Mouse (Mus musculus) v-Abl transformed pro-B cells (cell line): ENCODE results near the gene Ccp110.

ENCODE experiments used
- in situ Hi-C, 2 experiments: fragments of 400-800 bp; cut with MboI; formaldehyde crosslinking; loops; one replicate each; pipeline ENCODE4 v1.15.1; 2025; ENCODE audit not compliant: unreplicated experiment in 2 of 2

Ccp110 gene

GRCm38 (mm10) chr7:118723927-118724326 lies 11.6 kb downstream of the Ccp110 start:
- in situ Hi-C loops = no loop called here

- in situ Hi-C loops = no loop called here
Measured at GRCm38 (mm10) chr7:118725459-118725858, 13.1 kb downstream of the Ccp110 start.

- in situ Hi-C loops = no loop called here
Measured at GRCm38 (mm10) chr7:118728846-118729587, 16.7 kb downstream of the Ccp110 start.

- in situ Hi-C loops = no loop called here
Measured at GRCm38 (mm10) chr7:118731781-118732180, 19.4 kb downstream of the Ccp110 start.

GRCm38 (mm10) chr7:118733225-118733624 lies 20.9 kb downstream of the Ccp110 start:
- in situ Hi-C loops = no loop called here

GRCm38 (mm10) chr7:118738730-118739129 lies 26.4 kb downstream of the Ccp110 start:
- in situ Hi-C loops = no loop called here

- in situ Hi-C loops = no loop called here
Measured at GRCm38 (mm10) chr7:118739975-118740531, 27.7 kb downstream of the Ccp110 start, which contains the start of gene Vps35l. Gene Vps35l, plus strand, starts transcription at chr7:118740226.

- in situ Hi-C loops = no loop called here
Measured at GRCm38 (mm10) chr7:118740532-118741338, 28.4 kb downstream of the Ccp110 start.

GRCm38 (mm10) chr7:118742278-118742677 lies 29.9 kb downstream of the Ccp110 start:
- in situ Hi-C loops = no loop called here

GRCm38 (mm10) chr7:118744766-118745165 lies 32.4 kb downstream of the Ccp110 start:
- in situ Hi-C loops = no loop called here

GRCm38 (mm10) chr7:118747891-118748672 lies 35.7 kb downstream of the Ccp110 start:
- in situ Hi-C loops = no loop called here

GRCm38 (mm10) chr7:118749706-118750105 lies 37.4 kb downstream of the Ccp110 start:
- in situ Hi-C loops = loop anchor here (25.0 kb wide), 2 partner anchors 713 to 1888 kb away; partner anchors contain the start of genes Uqcrc2 (in 2 of the 2) and Gp2 (in 1 of the 2)

- in situ Hi-C loops = loop anchor here (25.0 kb wide), 2 partner anchors 711 to 1886 kb away; partner anchors contain the start of genes Uqcrc2 (in 2 of the 2) and Gp2 (in 1 of the 2)
Measured at GRCm38 (mm10) chr7:118751625-118752024, 39.3 kb downstream of the Ccp110 start.

- in situ Hi-C loops = loop anchor here (25.0 kb wide), 2 partner anchors 707 to 1882 kb away; partner anchors contain the start of genes Uqcrc2 (in 2 of the 2) and Gp2 (in 1 of the 2)
Measured at GRCm38 (mm10) chr7:118755756-118756155, 43.4 kb downstream of the Ccp110 start.

GRCm38 (mm10) chr7:118756490-118757265 lies 44.3 kb downstream of the Ccp110 start:
- in situ Hi-C loops = loop anchor here (25.0 kb wide), 2 partner anchors 706 to 1881 kb away; partner anchors contain the start of genes Uqcrc2 (in 2 of the 2) and Gp2 (in 1 of the 2)

- in situ Hi-C loops = loop anchor here (25.0 kb wide), 2 partner anchors 704 to 1879 kb away; partner anchors contain the start of genes Uqcrc2 (in 2 of the 2) and Gp2 (in 1 of the 2)
Measured at GRCm38 (mm10) chr7:118758369-118758768, 46.0 kb downstream of the Ccp110 start.

- in situ Hi-C loops = loop anchor here (25.0 kb wide), 2 partner anchors 703 to 1878 kb away; partner anchors contain the start of genes Uqcrc2 (in 2 of the 2) and Gp2 (in 1 of the 2)
Measured at GRCm38 (mm10) chr7:118759372-118759771, 47.0 kb downstream of the Ccp110 start.

- in situ Hi-C loops = loop anchor here (10.0 to 25.0 kb wide), 3 partner anchors 698 to 1873 kb away; partner anchors contain the start of genes Acsm5 (in 2 of the 2), Uqcrc2 (in 2 of the 2) and Gp2 (in 1 of the 2)
Measured at GRCm38 (mm10) chr7:118763939-118764338, 51.6 kb downstream of the Ccp110 start.

- in situ Hi-C loops = loop anchor here (5.0 to 25.0 kb wide), 4 partner anchors 233 to 1873 kb away; partner anchors contain the start of genes Acsm5 (in 2 of the 2), Gprc5b (in 2 of the 2), Uqcrc2 (in 2 of the 2) and Gp2 (in 1 of the 2)
Measured at GRCm38 (mm10) chr7:118764725-118765124, 52.4 kb downstream of the Ccp110 start.
